Mouse (Mus musculus) c-Kit-positive CD71-positive TER-119-positive erythroid progenitor cells, embryonic 14.5 days (primary cell): ENCODE data around the gene Fam222a.

Source experiments
- DNase-seq: peaks from one replicate; pipeline ENCODE4 v3.0.0-alpha.2; 2013; ENCODE audit warnings: low spot score

Gene Fam222a

DNA sequence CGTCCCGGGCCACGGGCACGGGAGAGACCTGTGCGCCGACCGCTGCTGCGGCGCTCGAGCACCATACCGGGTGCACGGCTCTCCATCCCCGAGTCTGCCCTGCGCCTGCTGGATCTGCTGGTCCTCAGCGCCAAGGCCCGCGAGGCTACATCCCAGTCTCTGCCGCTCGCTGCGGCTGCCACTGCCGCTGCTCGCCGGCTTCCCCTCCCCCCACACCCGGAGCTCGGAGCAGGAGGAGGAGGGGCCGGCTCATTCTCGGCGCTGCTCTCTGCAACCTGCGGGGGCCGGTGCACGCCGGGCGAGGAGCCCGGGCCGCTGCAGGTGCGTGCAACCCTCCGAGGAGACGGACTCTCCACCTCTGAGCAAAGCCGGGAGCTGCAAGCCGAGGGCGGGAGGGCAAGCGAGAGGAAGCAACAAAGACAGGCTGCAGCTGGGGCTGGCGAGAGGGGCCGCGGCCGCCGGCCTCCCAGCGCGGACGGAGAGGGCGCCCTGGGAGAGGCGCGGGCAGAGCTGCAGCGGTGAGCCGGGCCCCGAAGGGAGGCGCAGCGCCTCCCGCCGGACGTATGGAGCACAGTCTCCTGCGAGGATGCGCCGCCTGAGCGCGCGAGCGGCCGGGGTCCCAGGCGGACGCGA, at the start of gene Fam222a:
Gene Fam222a (plus strand): TSS at position 452 of the 633 bp plus-strand sequence.
- DNase-seq, result no peak

DNA sequence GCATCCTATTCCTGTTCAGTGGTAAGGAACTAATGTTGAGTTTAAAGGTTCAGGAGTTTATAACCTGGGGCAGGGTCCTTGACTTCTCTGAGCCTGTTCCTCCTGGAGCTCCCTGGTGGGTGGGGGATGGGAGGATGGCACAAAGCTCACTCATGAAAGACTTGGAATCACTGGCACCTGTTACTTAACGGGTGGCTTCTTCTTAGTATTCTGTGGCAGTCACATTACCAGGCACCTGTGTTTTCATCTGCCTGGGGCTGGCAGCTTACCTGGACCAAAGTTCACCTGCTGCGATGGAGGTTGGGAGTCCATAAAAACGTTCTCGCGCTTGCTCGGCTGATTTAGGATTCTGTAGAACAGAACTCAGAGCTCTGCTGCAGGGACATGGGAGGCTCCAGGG, 39.5 kb upstream of the Fam222a start:
- DNase-seq, result no peak

DNA sequence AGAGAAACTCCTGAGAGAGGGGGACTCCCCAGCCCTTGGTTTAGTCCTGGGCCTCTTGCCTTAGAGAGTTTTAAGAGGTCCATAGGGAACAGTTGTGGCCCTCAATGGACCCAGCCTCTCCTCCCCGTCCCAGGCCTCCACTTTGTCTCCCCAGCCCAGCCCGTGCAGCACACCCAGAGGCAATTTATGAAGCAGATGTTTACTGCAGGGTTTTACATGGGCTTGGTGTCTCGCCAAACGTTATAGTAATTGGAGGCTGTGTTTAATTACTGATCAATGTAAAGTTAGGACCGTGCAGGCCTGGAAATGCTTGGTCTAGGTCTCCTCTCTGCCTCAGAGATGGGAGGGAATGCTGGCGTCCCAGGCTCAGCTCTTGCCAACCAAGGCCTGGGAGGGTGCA, 37.5 kb upstream of the Fam222a start:
- DNase-seq, result no peak

DNA sequence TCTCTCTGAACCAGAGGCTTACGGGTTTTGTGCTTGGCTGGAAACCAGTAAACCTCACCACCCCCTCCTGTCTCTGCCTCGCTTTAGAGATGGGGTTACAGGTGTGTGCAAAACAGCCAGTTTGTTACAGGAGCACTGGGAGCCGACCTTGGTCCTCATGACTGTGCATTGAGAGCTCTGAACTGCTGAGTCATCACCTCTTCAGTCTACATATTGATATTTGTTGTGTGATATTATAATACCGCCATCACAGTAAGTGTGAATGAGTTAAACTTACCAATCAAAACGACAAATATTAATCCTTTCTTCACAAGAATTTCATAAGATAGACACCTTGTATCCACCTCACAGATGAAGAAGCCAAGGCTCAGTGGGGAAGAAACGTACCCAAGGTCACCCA, 35.8 kb upstream of the Fam222a start:
- no peak for DNase-seq

DNA sequence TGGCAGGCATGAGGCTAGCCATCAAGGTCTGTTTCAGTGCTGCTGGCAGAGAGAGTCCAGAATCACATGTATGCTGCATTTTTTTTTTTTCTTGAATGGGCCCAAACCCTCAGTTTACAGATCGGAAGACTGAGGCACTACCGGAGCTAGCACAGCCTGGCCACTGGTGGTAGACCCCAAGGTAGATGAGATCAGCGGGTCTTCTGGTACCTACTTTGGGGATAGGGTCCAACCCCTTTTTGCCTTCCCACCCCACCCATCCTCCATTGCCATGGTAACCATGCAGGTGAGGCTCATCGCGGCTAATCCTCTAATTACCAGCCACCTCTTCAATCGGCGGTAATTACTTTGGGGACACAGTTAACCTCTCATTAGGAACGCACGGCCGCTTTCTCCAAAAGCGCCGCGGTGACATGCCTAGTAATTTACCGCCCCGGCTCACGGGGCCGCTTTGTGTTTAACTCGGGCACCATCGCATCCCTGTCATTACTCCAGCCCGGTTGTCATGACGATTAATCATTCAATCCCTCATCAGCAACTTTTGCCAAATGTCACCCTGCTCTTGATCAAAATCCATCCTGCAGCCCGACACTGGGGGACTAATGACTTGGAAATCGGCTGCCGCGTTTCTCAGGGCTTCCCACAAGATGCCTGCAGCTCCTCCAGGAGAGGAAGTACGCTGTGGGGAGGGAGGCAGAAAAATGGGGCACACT, 30.4 kb upstream of the Fam222a start:
- no peak for DNase-seq

- DNase-seq, result no peak
Measured at GRCm38 (mm10) chr5:114538021-114538405, 29.8 kb upstream of the Fam222a start.

- DNase-seq, result no peak
Measured at GRCm38 (mm10) chr5:114538752-114539151, 29.1 kb upstream of the Fam222a start.

DNA sequence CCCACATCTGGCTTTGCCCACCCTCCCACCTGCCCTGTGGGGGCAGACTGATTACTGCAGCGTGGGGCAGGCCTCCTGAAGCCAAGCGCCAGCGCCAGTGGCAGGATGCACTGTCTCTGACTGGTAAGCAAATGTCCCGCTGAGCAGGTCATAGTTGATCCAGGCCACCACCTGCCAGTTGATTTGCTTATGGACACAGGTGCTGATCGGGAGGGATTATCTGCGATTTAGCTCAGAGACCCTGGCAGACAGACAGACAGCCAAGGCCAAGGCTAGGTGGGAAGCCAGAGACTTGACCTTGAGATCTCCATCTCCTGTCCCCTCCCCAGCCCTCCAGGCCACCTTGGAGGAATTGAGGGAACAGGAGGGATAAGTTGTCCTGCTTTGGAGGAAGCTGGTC, 28.1 kb upstream of the Fam222a start:
- no peak for DNase-seq

DNA sequence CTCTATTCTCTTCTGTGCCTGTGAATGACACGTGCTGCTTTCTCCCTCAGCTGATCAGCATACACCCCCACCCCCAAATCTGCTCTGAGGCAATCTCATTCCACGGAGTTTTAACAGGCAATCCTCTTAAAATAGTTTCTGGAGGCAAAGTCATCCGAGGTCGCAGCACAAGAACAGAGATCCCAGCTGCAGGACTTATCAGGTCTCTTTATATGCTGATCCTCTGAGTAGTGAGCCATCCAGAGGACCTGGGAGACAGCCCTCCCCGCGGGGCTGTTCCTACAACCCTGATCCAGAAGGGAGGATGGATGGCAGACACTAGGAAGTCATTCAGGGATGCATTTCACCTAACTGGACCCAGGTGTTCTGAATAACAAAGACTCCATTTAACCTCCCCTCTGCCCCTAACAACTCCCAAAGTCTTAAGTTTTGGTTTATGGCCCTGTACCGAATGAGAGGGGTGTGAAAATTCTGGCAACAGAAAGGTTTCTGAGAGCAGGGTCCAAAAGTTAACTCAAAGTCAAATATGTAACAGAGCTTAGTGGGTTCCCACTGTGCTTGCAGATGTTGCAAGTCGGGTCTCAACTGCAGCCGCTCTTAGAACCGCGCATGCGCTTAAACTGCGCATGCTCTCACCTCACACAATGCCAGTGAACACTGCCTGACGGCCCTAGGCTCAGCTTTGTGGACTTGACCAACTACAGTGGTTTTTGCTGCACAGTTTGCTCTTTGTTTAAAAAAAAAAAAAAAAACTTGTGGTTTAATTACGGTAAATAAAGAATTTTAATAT, 26.0 kb upstream of the Fam222a start:
- DNase-seq, result no peak

- DNase-seq, result no peak
Measured at GRCm38 (mm10) chr5:114543656-114544055, 24.2 kb upstream of the Fam222a start.

DNA sequence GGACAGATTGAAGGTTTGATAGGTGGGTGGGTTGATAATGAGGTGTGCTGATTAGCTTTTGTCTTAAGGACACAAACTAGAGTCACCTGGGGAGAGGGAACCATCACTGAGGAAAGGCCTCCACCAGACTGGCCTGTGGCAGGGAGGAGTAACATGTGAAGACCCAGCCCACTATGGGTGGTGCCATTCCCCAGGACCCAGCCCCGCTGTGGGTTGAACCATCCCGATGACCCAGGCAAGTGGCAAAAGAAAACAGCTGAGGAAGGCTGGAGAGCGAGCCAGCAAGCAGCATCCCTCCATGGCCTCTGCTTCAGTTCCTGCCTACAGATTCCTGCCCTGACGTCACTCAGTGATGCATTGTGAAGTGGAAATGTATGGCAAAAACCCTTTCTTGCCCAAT, 23.6 kb upstream of the Fam222a start:
- no peak for DNase-seq

DNA sequence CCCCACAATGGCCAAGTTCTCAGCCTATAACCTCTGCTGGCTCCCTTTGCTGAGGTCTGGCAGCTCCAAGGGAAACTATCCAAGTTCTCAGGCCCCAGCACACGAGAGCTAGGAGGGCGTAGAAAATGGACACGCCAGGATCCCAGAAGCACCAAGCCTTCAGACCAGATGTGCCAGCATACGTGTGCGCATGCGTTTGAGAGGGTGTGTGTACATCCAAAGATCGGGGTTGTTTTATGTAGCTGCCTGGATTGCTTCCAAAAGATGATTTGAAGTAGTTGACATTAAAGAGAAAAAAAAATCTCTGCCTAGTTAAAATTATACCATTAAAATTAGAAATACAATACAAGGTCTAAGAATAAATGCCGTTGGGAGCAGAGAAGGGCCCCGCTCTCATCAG, 22.7 kb upstream of the Fam222a start:
- DNase-seq, result no peak

DNA sequence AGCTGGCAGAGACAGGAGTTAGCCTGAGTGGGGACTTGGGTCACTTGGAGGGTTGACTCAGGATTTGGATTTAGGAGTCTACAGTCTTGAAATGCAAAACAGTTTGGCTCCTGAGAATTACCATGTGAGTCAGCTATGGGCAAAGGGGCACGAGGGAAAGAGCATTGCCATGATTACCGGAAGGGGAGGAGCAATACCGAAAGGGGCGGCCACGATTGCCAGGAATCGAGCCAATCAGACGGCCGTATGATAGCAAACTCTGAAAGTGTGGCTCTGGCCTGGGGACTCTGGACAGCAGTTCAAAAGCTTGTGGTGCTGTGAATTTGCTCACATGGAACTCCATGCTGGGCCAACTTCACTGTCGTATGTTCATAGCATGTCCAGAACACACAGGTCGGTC, 18.8 kb upstream of the Fam222a start:
- no peak for DNase-seq

GRCm38 (mm10) chr5:114549770-114550169, 18.0 kb upstream of the Fam222a start:
- no peak for DNase-seq

GRCm38 (mm10) chr5:114550431-114550830, 17.4 kb upstream of the Fam222a start:
- DNase-seq, result no peak

GRCm38 (mm10) chr5:114550886-114551492, 16.8 kb upstream of the Fam222a start:
- no peak for DNase-seq

- DNase-seq, result no peak
Measured at GRCm38 (mm10) chr5:114552507-114553208, 15.2 kb upstream of the Fam222a start.

DNA sequence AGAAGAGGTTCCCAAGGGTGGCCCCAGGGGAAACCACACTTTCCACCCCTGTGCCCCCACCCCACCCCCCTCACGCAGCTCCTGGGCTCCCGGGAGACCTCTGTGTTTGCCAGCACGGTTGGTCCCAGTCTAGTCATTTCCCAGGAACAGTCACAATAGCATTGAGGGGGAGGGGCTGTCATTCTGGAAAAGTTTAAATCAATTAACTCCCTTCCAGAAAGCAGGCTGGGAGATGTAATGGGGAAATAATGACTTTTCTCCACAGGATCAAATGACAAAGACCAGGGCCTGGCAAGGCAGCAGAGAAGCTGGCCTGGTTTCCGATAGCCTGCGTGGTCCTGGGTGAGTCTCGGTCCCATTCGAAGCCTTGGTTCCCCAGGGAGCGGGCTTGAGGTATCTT, 14.1 kb upstream of the Fam222a start:
- DNase-seq, result no peak

- DNase-seq, result no peak
Measured at GRCm38 (mm10) chr5:114555424-114555823, 12.4 kb upstream of the Fam222a start.

DNA sequence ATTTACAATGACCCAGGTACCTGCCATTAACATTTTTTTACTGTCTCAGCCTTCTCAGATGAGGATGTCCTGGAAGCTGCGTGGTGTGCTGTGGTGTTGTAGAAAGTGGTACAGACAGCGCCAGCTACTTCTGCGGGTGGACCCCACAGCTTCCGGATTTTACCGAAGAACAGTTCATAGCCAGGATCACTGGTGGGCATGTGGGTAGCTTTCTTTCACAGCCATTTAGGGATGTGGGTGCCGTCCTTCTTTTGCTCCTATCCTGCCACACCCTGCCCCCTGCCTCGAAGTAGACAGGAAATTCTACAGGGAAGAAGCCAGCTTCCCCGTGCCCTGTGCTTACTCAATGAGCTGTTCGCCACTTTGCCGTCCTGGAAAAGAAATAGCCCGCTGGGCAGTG, 11.7 kb upstream of the Fam222a start:
- DNase-seq, result no peak

DNA sequence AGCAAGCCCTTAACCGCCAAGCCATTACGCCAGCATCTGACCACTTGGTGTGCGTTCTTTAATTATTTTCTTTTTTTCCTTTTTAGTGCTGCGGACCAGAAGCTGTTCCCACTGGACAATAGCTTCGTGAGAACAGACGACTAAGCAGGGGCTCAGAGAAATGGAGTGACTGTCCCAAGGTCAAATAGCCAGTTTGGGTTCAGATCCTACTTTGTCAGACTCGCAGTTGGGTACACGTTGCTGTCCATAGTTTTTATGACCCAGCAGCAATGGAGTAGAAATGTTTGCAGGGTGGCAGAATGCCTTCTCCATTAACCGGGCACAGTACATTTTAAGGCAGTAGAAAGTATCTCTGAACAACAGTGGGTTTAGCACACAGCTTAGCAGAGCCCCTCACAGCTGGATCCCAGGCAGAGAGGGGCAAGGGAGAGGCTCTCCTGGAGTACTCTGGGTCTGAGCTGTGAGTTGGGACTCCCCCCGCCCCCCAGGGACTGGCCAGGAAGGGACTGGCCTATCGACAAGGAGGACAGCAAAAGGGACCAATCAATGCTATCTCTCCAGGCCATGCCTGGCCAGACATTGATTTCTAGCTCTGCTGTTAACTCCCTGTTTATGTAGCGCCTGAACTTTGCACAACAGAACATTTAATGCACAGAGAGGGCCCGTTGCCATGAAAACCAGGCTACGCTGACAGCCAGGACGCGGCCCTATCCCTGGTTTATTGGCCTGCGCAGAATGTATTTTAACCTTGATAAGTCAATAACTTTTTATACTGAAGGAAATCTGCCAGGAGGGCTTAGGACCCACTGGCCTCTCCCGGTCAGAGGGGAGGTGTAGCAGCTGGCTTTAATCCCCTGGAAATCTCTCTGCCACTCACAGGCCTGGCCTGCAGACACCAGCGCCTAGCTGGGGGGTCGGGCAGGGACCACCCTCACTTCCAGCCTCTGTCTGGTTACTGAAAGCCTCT, 9.8 kb upstream of the Fam222a start:
- DNase-seq, result no peak
